ENCODE assay signal across 7 mouse cellular contexts in the genomic region with DNA sequence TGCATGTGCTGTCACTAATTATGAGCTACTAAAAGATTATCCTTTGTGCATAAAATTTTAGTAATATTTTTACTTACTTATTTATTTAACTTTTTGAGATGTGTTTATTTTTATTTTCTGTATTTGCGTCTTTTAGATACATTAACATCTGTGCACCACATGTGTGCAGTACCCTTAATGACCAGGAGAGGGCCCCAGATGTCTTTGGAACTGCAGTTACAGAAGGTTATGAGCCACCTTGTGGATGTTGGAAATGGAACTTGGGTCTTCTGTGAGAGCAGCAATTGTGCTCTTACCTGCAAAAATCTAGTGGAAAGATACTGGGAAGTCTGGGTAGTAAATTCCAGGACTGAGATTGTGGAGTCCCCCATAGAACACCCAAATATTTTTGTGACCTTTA.
DNase-seq lines count a peak whose midpoint lies in the region; ATAC-seq and TF ChIP-seq lines count a peak whose summit lies in the region.

No protein-coding gene starts in this region.

- peak; percentile 57 for DNase-seq in kidney, adult 18-20 months
- DNase-seq in kidney, adult 11 months: no peak
- DNase-seq in CD8-positive naive resting alpha-beta T cell, adult 2 months (ENCODE audit: low read depth in 2 of 2, low spot score in 2 of 2): peak; percentile 42 to 44
- DNase-seq in Patski (ENCODE audit: low read depth, low spot score): no peak
- DNase-seq in gastrocnemius, postnatal 10 days: peak; percentile 66
- peak; percentile 30 to 67 for DNase-seq in lung, postnatal 4 days
- DNase-seq in thymus, postnatal 14 days: peak; percentile 83

- peaks cover 22% of the 10 kb centered on the region for H3K27me3 ChIP-seq in Patski

- in situ Hi-C loops in Patski (cut with MboI; ENCODE audit: low pct_unique_long_range_greater_than_20kb): loop anchor here (5.0 to 25.0 kb wide), 2 partner anchors 509 to 1336 kb away; no protein-coding TSS in a partner anchor

- peak; percentile 82 for TF ChIP-seq CTCF in Patski (IDR thresholded peaks at IDR 0.05)

- no peak for ATAC-seq in Patski

- CTCF ChIA-PET in Patski (lab: Charles Lee): no interaction called here

- POLR2A ChIA-PET in Patski (lab: Charles Lee): no interaction called here

Comparison
In these comparisons a context has a peak if more than half of its experiments do, and no peak if none do; other contexts are left out.
1. DNase-seq: peak in kidney, adult 18-20 months (single experiment), CD8-positive naive resting alpha-beta T cell, adult 2 months (2 of 2), gastrocnemius, postnatal 10 days (single experiment), lung, postnatal 4 days (2 of 2) and thymus, postnatal 14 days (single experiment); none in kidney, adult 11 months (single experiment) and Patski (single experiment).